Mouse (Mus musculus) lung, adult 2 months (tissue): ENCODE results near the gene Aox2. TPM values are rescaled to one million over a fixed set of nuclear protein-coding genes. Genes with fewer than 3 reads are reported as not detected.
"Not testable (repeated sequence)": the region's sequence is repeated elsewhere in the genome, so short reads cannot be mapped to it uniquely, and the experiment has no call there.

Experiments used
- DNase-seq: peaks from one replicate; pipeline ENCODE4 v3.0.0; 2022
- H3K4me1 ChIP-seq: fragments of 200-500 bp; 2 replicates; pipeline ENCODE4 v1.6.1; 2011; ENCODE audit warnings: low read length; ENCODE audit not compliant: control insufficient read depth, insufficient read depth
- H3K4me3 ChIP-seq: fragments of 200-500 bp; replicated peaks from 2 replicates; pipeline ENCODE3; 2011; ENCODE audit warnings: low read depth, mild to moderate bottlenecking, control low read depth, low read length; ENCODE audit errors: extremely low read depth
- CTCF ChIP-seq: fragments of 200-500 bp; IDR thresholded peaks from 2 replicates; pipeline ENCODE4 v1.5.1; 2011; ENCODE audit warnings: mild to moderate bottlenecking, low read length, control low read depth; ENCODE audit not compliant: insufficient read depth
- POLR2A ChIP-seq: fragments of 200-500 bp; IDR thresholded peaks from 2 replicates; pipeline ENCODE4 v1.6.1; 2011; ENCODE audit warnings: low read depth, mild to moderate bottlenecking, control low read depth, low read length, borderline replicate concordance; ENCODE audit errors: extremely low read depth
- WGBS: fragments of 180-500 bp; shearing (Covaris S2); methylation state at CpG from one replicate; pipeline ENCODE4 v1.1.7; 2018; 5-methylcytosine and 5-hydroxymethylcytosine counted together
- polyA plus RNA-seq: library from polyadenylated mRNA; depleted of rRNA; stranded (reverse); fragments of >200 nt; gene quantifications from 2 replicates; pipeline ENCODE4 v1.2.3, GENCODE M21; 2012

Gene Aox2
- polyA plus RNA-seq, 1 experiment = not detected

- no peak for TF ChIP-seq CTCF
- TF ChIP-seq POLR2A = no peak
- WGBS = 71% methylated on average over 19 of the region's 19 CpGs
- DNase-seq = no peak
- H3K4me3 ChIP-seq = no peak overlapping the region
- 0 out of 2 replicates have a peak, but pooled peaks cover 2% of the 10 kb centered on the region for H3K4me1 ChIP-seq
Observed at GRCm38 (mm10) chr1:58358958-58359901, 81.1 kb downstream of the Aox2 start.

- TF ChIP-seq CTCF = no peak
- TF ChIP-seq POLR2A = no peak
Observed at GRCm38 (mm10) chr1:58362296-58362695, 84.2 kb downstream of the Aox2 start.

DNA sequence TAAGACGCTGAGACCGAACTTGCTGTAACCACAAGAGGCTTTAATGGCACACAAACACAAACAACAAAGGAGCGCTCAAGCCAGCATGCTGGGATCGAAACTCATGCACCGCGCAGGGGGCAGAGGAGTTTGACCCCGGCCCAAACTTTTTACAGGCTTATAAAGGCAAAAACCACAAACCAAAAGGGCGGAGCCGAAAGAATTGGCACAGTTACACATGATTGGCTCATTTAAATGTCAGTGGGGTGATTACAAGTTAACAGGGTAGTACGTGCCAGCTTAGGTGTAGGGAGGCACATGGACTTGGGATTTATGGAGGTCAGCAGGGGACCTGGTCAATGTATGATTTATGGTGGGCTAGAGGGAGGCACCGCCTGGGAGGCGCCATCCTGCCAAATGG lies 86.4 kb downstream of the Aox2 start:
- Histone ChIP-seq H3K4me3 (no peak overlapping the region), H3K4me1 (no peaks in the 10 kb centered on the region)
- WGBS = 94% methylated on average over 12 of the region's 12 CpGs
- DNase-seq = no peak
- TF ChIP-seq POLR2A = no peak
- TF ChIP-seq CTCF = no peak

More at GRCm38 (mm10) chr1:58362296-58362695, 84.2 kb downstream of the Aox2 start:
- DNase-seq = no peak
- Histone ChIP-seq H3K4me3 (no peak overlapping the region), H3K4me1 (0 out of 2 replicates have a peak, but pooled peaks cover 2% of the 10 kb centered on the region)
- WGBS = 53% methylated on average over 4 of the region's 4 CpGs

- DNase-seq = no peak
- Histone ChIP-seq H3K4me3 (no peak overlapping the region), H3K4me1 (no peaks in the 10 kb centered on the region)
- WGBS = 96% methylated on average over 3 of the region's 3 CpGs
- TF ChIP-seq CTCF (no peak), POLR2A (no peak)
Observed at GRCm38 (mm10) chr1:58365829-58366228, 87.7 kb downstream of the Aox2 start.

DNA sequence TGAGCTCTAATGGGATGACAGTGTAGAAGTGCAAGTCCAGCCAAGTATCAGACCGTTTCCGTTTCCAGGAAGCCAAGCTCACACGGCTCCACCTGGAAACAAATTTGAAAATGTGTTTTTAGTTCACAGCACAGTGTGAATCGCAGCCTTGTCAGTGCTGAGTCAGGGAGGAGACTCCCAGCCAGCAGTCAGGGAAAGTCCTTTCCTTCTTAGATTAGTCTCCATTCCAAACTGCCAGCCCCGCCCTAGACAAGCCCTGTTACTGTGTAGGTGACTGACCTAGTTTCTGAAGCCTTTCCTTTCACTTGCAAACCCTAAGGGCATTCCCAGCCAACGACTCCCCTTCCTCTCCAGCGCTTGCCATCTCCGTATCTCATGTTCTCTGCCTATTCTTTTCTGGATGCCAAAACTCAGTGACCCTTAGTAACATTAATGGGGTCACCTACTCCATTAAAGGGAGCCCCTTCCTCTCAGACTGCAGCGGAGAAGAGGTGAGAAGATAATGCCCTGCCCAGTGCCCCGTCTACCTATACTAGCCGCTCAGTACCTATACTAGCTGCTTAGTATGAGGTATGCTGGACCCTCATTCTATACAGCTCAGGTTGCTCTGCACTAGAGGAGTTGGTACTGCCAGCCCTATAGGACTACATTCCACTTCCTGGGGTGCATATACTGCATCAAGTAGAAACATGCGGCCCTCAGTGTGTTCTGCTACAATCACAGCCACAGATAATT lies 88.8 kb downstream of the Aox2 start:
- no peak overlapping the region for H3K4me3 ChIP-seq
- no peak for DNase-seq
- no peaks in the 10 kb centered on the region for H3K4me1 ChIP-seq
- no peak for TF ChIP-seq POLR2A
- no peak for TF ChIP-seq CTCF
- 75% methylated on average over 12 of the region's 12 CpGs for WGBS

- Histone ChIP-seq H3K4me1 (no peaks in the 10 kb centered on the region), H3K4me3 (no peak overlapping the region)
- TF ChIP-seq CTCF (no peak), POLR2A (no peak)
- DNase-seq = no peak
- 76% methylated on average over 2 of the region's 2 CpGs for WGBS
Observed at GRCm38 (mm10) chr1:58369716-58370115, 91.6 kb downstream of the Aox2 start.

DNA sequence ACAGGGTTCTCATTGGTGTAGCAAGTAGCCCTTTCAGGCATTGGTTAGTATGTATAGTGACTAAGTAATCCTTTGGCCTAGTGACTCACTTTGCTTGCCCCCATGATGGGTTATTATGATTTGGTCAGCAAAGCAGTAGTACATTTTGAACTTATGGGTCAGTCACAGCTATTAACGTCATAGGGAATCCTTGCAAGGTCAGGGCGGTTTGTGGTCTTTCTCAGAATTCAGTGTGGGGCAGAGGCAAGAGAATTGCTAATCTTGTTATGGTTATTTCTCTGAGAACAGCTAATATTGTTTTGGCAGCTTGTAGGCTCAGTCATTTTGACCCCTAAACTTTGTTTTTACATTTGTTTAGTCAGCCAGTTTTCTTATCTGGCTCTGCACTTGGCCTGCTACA lies 96.1 kb downstream of the Aox2 start:
- not testable (repeated sequence) for H3K4me3 ChIP-seq, DNase-seq, H3K4me1 ChIP-seq
- 79% methylated on average over 2 of the region's 2 CpGs for WGBS

DNA sequence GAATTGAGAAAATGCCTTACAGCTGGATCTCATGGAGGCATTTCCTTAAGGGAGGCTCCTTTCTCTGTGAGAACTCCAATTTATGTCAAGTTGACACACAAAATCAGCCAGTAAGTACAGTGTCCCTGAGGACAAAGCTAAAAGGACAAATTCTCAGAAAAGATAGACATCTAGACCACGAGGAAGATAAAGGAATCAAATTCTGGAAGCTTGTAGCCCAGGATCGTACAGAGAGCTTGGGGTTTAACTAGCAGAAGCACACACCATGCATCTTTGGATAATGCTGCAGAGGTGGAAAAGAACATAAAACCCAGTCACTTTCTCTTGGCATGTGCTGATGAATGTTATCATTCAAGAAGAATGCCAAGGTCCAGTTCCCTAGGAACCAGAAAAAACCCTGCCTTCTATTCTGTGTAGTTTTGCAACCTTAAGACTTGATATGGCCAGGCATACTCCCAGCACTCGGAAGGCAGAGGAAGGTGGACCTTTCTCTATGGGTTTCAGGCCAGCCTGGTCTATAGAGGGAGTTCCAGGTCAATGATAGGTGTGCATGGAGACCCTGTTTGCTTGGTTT lies 97.5 kb downstream of the Aox2 start:
- Histone ChIP-seq H3K4me1 (no peaks in the 10 kb centered on the region), H3K4me3 (no peak overlapping the region)
- 76% methylated on average over 3 of the region's 3 CpGs for whole genome bisulfite sequencing
- no peak for DNase-seq
- TF ChIP-seq CTCF = no peak
- no peak for TF ChIP-seq POLR2A

GRCm38 (mm10) chr1:58382586-58383281 lies 104.6 kb downstream of the Aox2 start:
- H3K4me3 ChIP-seq = no peak overlapping the region
- H3K4me1 ChIP-seq = no peaks in the 10 kb centered on the region
- no peak for DNase-seq
- 55% methylated on average over 5 of the region's 5 CpGs for WGBS
- TF ChIP-seq POLR2A (no peak), CTCF (no peak)
